Mouse (Mus musculus): Measurements from ENCODE around the gene Nags.

DNA sequence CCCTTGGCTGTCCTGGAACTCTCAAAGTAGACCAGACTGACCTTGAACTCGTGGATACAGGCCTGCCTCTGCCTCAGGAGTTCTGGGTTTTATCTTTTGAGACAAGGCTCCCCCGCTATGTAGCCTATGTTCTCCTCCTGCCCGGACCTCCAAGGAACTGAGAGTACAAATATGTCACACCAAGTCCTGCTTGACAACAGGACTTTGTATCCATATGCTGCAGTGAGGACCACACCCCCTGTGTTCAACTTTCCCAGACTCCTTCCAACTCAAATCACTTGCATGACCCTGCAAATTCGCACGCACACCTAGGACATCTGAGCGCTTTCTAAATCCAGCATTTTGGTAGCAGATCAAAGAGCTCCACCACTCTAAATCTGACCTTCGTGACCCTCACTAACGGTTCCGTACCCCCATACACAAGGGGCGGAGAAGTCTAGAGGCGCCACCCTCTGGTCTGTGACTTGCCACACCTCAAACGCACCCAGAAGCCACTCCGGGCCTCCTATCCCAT lies 299 bp upstream of the Nags start:
- TF ChIP-seq CTCF (IDR thresholded peaks at IDR 0.05) (no peak), EP300 (IDR thresholded peaks at IDR 0.05) (no peak)
